Mouse (Mus musculus) frontal cortex, adult 2 months (tissue): Measurements from ENCODE around the gene Zbtb25. TPM values are rescaled to one million over a fixed set of nuclear protein-coding genes. Genes with fewer than 3 reads are reported as not detected.
A peak's percentile ranks its signal among the peaks of the same experiment; 100 is the strongest.

ENCODE experiments used
- DNase-seq, 2 experiments: peaks; one replicate each; pipeline ENCODE4 v3.0.0; 2022; ENCODE audit warnings: low spot score in 1 of 2; ENCODE audit errors: extremely low spot score in 1 of 2
- polyA plus RNA-seq: library from polyadenylated mRNA; depleted of rRNA; stranded (reverse); fragments of >200 nt; gene quantifications from 2 replicates; pipeline ENCODE4 v1.2.3, GENCODE M21; 2012; rRNA removed

Zbtb25 gene
- 15.9 and 19.0 TPM in 2 replicates for polyA plus RNA-seq

- DNase-seq: peak; percentile 72 to 89
Observed at GRCm38 (mm10) chr12:76369206-76369977, at the start of gene Zbtb25. Gene Zbtb25 (minus strand): TSS chr12:76369602.

GRCm38 (mm10) chr12:76418346-76418745 is 48.9 kb upstream of the Zbtb25 start:
- DNase-seq: no peak

GRCm38 (mm10) chr12:76417433-76417854 is 48.0 kb upstream of the Zbtb25 start, which contains the start of gene Ppp1r36:
Gene Ppp1r36 (plus strand): TSS chr12:76417538.
- DNase-seq: no peak

- no peak for DNase-seq
Observed at GRCm38 (mm10) chr12:76415383-76416010, 46.1 kb upstream of the Zbtb25 start.

GRCm38 (mm10) chr12:76409166-76409565 is 39.8 kb upstream of the Zbtb25 start:
- DNase-seq: no peak

GRCm38 (mm10) chr12:76407184-76407583 is 37.8 kb upstream of the Zbtb25 start:
- no peak for DNase-seq

GRCm38 (mm10) chr12:76405971-76406370 is 36.6 kb upstream of the Zbtb25 start:
- no peak for DNase-seq

GRCm38 (mm10) chr12:76405183-76405970 is 36.0 kb upstream of the Zbtb25 start:
- DNase-seq: peak; percentile 5 to 20

GRCm38 (mm10) chr12:76404836-76405182 is 35.4 kb upstream of the Zbtb25 start:
- peak in 1 of 2 experiments; percentile 9 for DNase-seq

- DNase-seq: peak; percentile 99 to 100
Observed at GRCm38 (mm10) chr12:76403886-76404537, 34.6 kb upstream of the Zbtb25 start, which contains the start of gene Hspa2. Gene Hspa2 (plus strand): TSS chr12:76404176.

- DNase-seq: no peak
Observed at GRCm38 (mm10) chr12:76402991-76403885, 33.8 kb upstream of the Zbtb25 start.

- no peak for DNase-seq
Observed at GRCm38 (mm10) chr12:76401674-76402073, 32.3 kb upstream of the Zbtb25 start.

GRCm38 (mm10) chr12:76397281-76397680 is 27.9 kb upstream of the Zbtb25 start:
- no peak for DNase-seq

GRCm38 (mm10) chr12:76392979-76393378 is 23.6 kb upstream of the Zbtb25 start:
- DNase-seq: no peak

GRCm38 (mm10) chr12:76391595-76392271 is 22.3 kb upstream of the Zbtb25 start:
- no peak for DNase-seq

- no peak for DNase-seq
Observed at GRCm38 (mm10) chr12:76388794-76389193, 19.4 kb upstream of the Zbtb25 start.

- no peak for DNase-seq
Observed at GRCm38 (mm10) chr12:76385342-76385741, 15.9 kb upstream of the Zbtb25 start.

- DNase-seq: no peak
Observed at GRCm38 (mm10) chr12:76380151-76380550, 10.7 kb upstream of the Zbtb25 start.

- no peak for DNase-seq
Observed at GRCm38 (mm10) chr12:76378556-76378955, 9.2 kb upstream of the Zbtb25 start.
